Mouse (Mus musculus) kidney, postnatal 0 days (tissue): ENCODE data around the gene Gm45233. TPM values are rescaled to one million over a fixed set of nuclear protein-coding genes. Genes with fewer than 3 reads are reported as not detected.

Experiments
- ATAC-seq: fragments of 200-750 bp; cut with Nextera tagmentation; replicated peaks from 2 replicates; pipeline ENCODE4 v1.8.0; 2017; ENCODE audit warnings: low read depth, moderate number of reproducible peaks, moderate TSS enrichment, moderate library complexity; ENCODE audit not compliant: low FRiP score
- DNase-seq: peaks from one replicate; pipeline ENCODE4 v3.0.0-alpha.2; 2016; ENCODE audit warnings: low spot score
- H3K27ac ChIP-seq: fragments of 300-500 bp; sonication (generic); 2 replicates; pipeline ENCODE4 v1.5.1; 2014; ENCODE audit warnings: mild to moderate bottlenecking
- H3K27me3 ChIP-seq: fragments of 300-500 bp; sonication (generic); 2 replicates; pipeline ENCODE4 v1.6.1; 2014; ENCODE audit warnings: low read length, mixed read lengths; ENCODE audit not compliant: insufficient read depth
- H3K36me3 ChIP-seq: fragments of 300-500 bp; sonication (generic); 2 replicates; pipeline ENCODE4 v1.6.1; 2014; ENCODE audit warnings: low read length, mixed read lengths; ENCODE audit not compliant: insufficient read depth
- H3K4me1 ChIP-seq: fragments of 300-500 bp; sonication (generic); replicated peaks from 2 replicates; pipeline ENCODE4 v1.6.1; 2014; ENCODE audit warnings: antibody characterized with exemption, low read length, mixed read lengths; ENCODE audit not compliant: insufficient read depth
- H3K4me2 ChIP-seq: fragments of 300-500 bp; sonication (generic); 2 replicates; pipeline ENCODE4 v1.6.1; 2014; ENCODE audit warnings: mild to moderate bottlenecking, low read length, moderate library complexity, mixed read lengths
- H3K4me3 ChIP-seq: fragments of 300-500 bp; sonication (generic); replicated peaks from 2 replicates; pipeline ENCODE4 v1.5.1; 2014; ENCODE audit warnings: low read depth, low read length
- H3K9ac ChIP-seq: fragments of 300-500 bp; sonication (generic); 2 replicates; pipeline ENCODE4 v1.6.1; 2014; ENCODE audit warnings: low read depth, low read length
- H3K9me3 ChIP-seq: fragments of 300-500 bp; sonication (generic); replicated peaks from 2 replicates; pipeline ENCODE4 v1.6.1; 2016; ENCODE audit warnings: low read length, inconsistent platforms, mixed read lengths
- CTCF ChIP-seq: IDR thresholded peaks from 2 replicates; pipeline ENCODE4 v1.5.1; 2016; ENCODE audit warnings: antibody characterized with exemption, low read depth, mild to moderate bottlenecking, moderate library complexity
- WGBS: fragments of 180-500 bp; shearing (Covaris S2); extraction: QIAGEN DNeasy Blood & Tissue Kit; methylation state at CpG from one replicate; pipeline ENCODE4 v1.1.7; 2014; 5-methylcytosine and 5-hydroxymethylcytosine counted together
- polyA plus RNA-seq: library from polyadenylated mRNA; unstranded; fragments of >200 nt; fragmentation: Nextera tagmentation; extraction: Ambion mirVana; gene quantifications from 2 replicates; pipeline ENCODE4 v1.2.1, GENCODE M21; 2015

The Gm45233 gene
- polyA plus RNA-seq, 1 experiment from 2014 or later = 0.24 TPM

DNA sequence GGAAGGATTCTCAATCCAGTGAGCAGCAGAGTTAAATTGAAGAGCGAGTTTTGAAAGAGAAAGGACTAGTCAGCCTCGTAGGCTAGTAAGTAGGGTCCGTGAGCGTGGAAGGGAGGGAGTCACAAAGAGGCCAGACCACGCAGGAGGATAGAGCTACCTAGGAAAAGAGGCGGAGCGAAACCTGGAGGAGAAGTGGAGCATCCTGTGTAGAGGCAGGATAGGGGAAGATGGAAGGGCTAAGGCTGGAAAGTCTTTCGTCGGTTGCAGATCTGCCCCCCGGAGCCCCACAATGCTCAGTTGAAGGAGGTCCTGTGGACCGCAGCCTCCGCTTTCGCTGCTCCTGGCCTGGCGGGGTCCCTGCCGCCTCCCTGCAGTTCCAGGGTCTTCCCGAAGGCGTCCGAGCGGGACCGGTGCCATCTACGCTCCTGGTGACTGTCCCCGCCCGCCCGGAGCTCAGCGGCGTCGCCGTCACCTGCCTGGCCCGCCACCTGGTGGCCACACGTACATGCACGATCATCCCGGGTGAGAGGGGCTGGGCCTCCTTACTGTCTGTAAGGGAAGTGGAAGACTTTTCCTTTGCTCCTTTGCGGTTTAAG lies 22.3 kb downstream of the Gm45233 start:
- peak; percentile 95 for DNase-seq
- Histone ChIP-seq H3K4me2 (peak overlapping the region; percentile 60), H3K27me3 (no peaks in the 10 kb centered on the region), H3K9ac (peak overlapping the region; percentile 47), H3K27ac (peak overlapping the region; percentile 33; the same call in 1 of the 2 replicates), H3K4me3 (peak overlapping the region; percentile 35), H3K4me1 (0 out of 2 replicates have a peak, but pooled peaks cover 4% of the 10 kb centered on the region), H3K36me3 (no peaks in the 10 kb centered on the region), H3K9me3 (no peaks in the 10 kb centered on the region)
- TF ChIP-seq CTCF = peak; percentile 97
- ATAC-seq = peak; percentile 68
- WGBS = 1% methylated on average over 32 of the region's 33 CpGs

GRCm38 (mm10) chr7:43470373-43470772 lies 26.4 kb downstream of the Gm45233 start:
- H3K4me2 ChIP-seq = no peak overlapping the region
- WGBS = 50% methylated on average over 8 of the region's 8 CpGs
- H3K27me3 ChIP-seq = no peaks in the 10 kb centered on the region
- peak; percentile 30 for DNase-seq
- no peak for ATAC-seq
- no peak overlapping the region for H3K9ac ChIP-seq
- H3K36me3 ChIP-seq = no peaks in the 10 kb centered on the region
- H3K4me3 ChIP-seq = no peak overlapping the region
- peak; percentile 69 for TF ChIP-seq CTCF
- no peaks in the 10 kb centered on the region for H3K4me1 ChIP-seq
- H3K27ac ChIP-seq = no peak overlapping the region
- no peaks in the 10 kb centered on the region for H3K9me3 ChIP-seq

DNA sequence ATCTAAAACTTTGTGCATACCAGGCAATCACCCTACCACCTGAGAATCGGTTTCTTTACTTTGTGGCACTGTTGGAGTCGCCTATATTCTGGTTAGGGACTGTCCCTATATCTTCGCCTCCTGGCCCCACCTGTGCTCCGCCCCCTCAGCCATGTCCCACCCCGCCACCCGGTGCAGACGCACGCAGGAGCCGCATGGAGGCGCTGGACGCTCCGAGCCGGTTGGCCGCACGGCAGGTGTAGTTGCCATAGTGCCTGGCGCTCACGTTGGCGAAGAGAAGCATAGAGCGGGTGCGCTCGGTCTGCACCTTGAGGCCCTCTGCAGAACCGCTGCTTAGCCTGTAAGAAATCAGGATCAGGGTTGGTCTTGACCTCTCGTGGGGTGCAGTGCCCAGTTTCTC lies 31.8 kb downstream of the Gm45233 start:
- no peak overlapping the region for H3K4me2 ChIP-seq
- H3K36me3 ChIP-seq = no peaks in the 10 kb centered on the region
- 15% methylated on average over 23 of the region's 23 CpGs for WGBS
- H3K4me1 ChIP-seq = no peaks in the 10 kb centered on the region
- H3K9ac ChIP-seq = no peak overlapping the region
- ATAC-seq (peak; percentile 71), DNase-seq (peak; percentile 11)
- peak; percentile 52 for TF ChIP-seq CTCF
- no peak overlapping the region for H3K27ac ChIP-seq
- H3K9me3 ChIP-seq = no peaks in the 10 kb centered on the region
- H3K4me3 ChIP-seq = no peak overlapping the region
- H3K27me3 ChIP-seq = peaks cover 9% of the 10 kb centered on the region; the same call in 1 of the 2 replicates

GRCm38 (mm10) chr7:43476376-43476775 lies 32.4 kb downstream of the Gm45233 start:
- Histone ChIP-seq H3K9ac (no peak overlapping the region), H3K27me3 (peaks cover 9% of the 10 kb centered on the region; the same call in 1 of the 2 replicates), H3K9me3 (no peaks in the 10 kb centered on the region), H3K36me3 (no peaks in the 10 kb centered on the region), H3K27ac (no peak overlapping the region), H3K4me3 (no peak overlapping the region), H3K4me1 (no peaks in the 10 kb centered on the region), H3K4me2 (peak overlapping the region; percentile 8; the same call in 1 of the 2 replicates)
- WGBS = 7% methylated on average over 13 of the region's 13 CpGs
- ATAC-seq = 0 out of 2 replicates have a peak, but pooled peaks have one; percentile 15
- no peak for DNase-seq
- no peak for TF ChIP-seq CTCF

GRCm38 (mm10) chr7:43481191-43481590 lies 37.3 kb downstream of the Gm45233 start:
- H3K4me1 ChIP-seq = no peaks in the 10 kb centered on the region
- WGBS = 58% methylated on average over 3 of the region's 3 CpGs
- no peak overlapping the region for H3K4me3 ChIP-seq
- no peak overlapping the region for H3K9ac ChIP-seq
- H3K4me2 ChIP-seq = no peak overlapping the region
- no peak for TF ChIP-seq CTCF
- peaks cover 6% of the 10 kb centered on the region; the same call in 1 of the 2 replicates for H3K27me3 ChIP-seq
- H3K9me3 ChIP-seq = no peaks in the 10 kb centered on the region
- ATAC-seq (no peak), DNase-seq (no peak)
- H3K36me3 ChIP-seq = no peaks in the 10 kb centered on the region
- no peak overlapping the region for H3K27ac ChIP-seq

GRCm38 (mm10) chr7:43482090-43482716 lies 38.3 kb downstream of the Gm45233 start:
- Histone ChIP-seq H3K9ac (no peak overlapping the region), H3K27me3 (no peaks in the 10 kb centered on the region), H3K9me3 (no peaks in the 10 kb centered on the region), H3K36me3 (no peaks in the 10 kb centered on the region), H3K4me1 (no peaks in the 10 kb centered on the region), H3K27ac (no peak overlapping the region), H3K4me3 (no peak overlapping the region), H3K4me2 (no peak overlapping the region)
- 32% methylated on average over 8 of the region's 8 CpGs for WGBS
- TF ChIP-seq CTCF = no peak
- peak; percentile 27 for DNase-seq
- no peak for ATAC-seq
